Mouse (Mus musculus) activated CD4-positive, CD25-positive, alpha-beta regulatory T cell, adult 4 months (primary cell): ENCODE measurements around the gene Hoxa6. TPM values are rescaled to one million over a fixed set of nuclear protein-coding genes. Genes with fewer than 3 reads are reported as not detected.

Experiments
- ATAC-seq: one replicate; pipeline ENCODE4 v1.8.0; 2017
- polyA plus RNA-seq, 2 experiments: library from polyadenylated mRNA; unstranded; fragments of 100-300 nt; shearing (Covaris generic); gene quantifications; one replicate each; pipeline ENCODE4 v1.2.1; 2017

Gene Hoxa6
- not detected for polyA plus RNA-seq

DNA sequence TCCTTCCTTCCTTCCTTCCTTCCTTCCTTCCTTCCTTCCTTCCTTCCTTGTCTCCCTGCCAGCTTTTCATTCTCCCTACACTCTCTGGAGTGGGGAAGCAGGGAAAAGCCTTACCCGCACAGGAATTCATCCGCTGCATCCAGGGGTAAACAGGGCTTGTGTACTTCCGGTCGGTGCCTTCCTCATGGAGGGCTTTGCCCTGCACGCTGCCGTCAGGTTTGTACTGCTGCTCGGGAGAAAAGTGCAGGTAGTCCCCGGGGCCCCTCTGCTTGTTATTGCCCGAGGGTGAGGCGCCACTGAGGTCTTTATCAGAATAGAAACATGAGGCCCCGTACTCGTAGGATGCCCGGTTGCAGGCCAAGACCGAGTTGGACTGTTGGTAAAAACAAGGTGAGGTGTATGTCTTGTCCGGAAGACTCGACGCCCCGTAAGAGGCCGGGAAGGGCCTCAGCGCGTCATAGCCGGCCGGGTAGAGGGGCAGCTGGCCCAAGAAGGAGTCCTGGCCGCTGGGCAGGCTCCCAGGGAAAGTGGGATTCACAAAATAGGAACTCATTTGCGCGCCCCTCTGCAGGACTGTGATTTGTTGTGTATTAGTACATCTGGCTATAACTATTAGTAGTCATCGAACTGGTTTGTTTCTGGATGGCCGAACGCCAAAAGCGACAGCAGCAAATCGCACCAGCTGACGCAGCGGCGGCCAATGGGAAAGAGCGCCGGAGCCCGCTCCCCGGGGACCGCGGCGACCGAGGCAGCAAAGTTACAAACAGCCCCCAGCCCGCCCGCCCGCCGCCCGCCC, at the start of gene Hoxa6:
Gene Hoxa6 (minus strand): TSS at position 651 of the 796 bp plus-strand sequence.
- ATAC-seq, result no peak

DNA sequence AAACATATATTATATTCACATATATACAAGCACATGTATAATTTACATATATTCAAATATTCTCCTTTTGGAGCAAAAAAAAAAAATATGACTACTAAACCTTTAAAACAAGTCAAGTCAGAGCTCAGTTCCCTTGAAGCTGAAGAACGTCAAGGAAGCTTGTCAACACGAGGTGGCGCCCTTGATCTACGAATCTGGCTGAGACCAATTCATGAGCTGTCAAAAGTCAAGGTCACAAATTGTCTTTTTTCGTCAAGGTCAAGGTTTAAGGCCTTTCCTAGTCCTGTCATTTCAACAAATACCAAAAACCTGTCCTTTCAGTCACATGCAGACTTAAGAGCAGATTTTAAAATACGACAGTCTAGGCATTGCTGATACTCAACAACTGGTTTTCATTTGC, 48.4 kb upstream of the Hoxa6 start:
- peak; percentile 62 for ATAC-seq

DNA sequence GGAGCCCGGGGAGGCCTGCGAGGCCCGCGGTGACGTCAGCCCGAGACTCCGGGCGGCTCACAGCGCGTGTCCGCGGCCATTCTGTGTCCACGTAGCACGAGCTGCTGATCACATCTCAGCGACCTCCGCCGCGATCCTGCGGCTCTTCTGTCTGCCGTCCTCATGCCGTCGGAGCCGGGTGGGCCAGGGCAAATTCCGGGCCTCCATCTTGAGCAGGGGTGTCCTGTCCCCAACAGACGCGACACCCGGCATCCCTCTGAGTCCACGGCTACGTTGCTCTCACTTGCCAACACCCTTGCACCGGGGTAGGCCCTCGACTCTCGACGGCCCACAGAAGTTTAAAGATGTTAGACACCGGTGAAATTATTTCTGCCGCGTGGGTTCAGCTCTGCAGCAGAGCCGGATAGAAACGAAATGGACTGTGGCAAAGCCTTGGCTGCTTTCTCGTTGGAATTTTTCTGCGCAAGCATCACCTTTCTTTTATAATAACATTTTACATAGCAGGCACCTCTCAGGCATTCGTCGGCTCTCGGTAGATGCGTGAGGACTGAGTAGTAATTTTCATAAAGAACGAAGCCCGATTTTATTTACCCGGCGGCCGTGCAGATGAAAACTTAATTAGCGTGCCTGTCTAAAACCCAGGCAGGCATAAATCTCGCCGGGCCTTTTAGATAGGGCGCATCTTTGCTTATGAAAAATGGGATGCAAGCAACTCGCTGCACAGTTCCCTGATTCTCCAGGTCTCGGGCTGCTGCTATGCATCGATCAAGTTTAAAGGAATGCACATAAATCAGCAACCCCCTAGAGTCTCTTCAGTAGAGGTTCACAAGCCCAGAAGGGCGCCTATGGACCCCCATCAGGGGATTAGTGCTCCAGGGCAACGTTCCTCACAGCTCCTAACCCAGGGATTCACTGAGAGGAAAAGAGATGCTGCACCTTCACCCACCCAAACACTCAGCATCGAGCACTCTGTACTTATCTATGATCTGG, 45.3 kb upstream of the Hoxa6 start:
- ATAC-seq, result no peak

DNA sequence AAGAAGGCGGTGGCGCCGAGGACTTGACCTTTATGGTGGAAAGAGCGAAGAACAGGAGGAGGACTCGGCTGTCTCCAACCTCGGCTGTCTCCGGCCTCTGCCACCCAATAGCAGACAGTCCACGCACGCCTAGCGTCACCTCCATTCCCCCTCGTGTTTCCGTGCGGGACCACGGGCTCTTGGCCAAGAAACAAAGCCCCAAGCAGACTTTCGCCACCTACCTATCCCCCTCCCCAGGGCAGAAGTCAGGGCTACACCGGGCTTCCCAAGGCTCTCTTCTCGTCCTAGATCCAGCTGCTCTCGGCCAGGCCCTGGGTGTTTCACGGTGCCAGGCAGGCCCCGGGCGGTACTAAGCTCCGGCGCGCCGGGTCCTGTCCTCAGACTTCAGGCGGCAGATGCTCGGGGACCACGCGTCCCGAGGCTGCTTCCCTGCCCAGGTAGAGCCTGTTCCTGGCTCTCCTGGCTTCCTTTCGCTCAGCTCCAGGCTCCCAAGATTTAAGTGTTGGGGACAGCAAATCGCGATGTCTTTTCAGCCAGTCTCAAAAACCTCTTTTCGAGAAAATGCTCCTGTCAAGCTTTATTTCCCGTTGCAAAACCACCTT, 44.4 kb upstream of the Hoxa6 start:
- peak; percentile 14 for ATAC-seq

GRCm38 (mm10) chr6:52252016-52252774, 43.7 kb upstream of the Hoxa6 start:
- ATAC-seq, result no peak

DNA sequence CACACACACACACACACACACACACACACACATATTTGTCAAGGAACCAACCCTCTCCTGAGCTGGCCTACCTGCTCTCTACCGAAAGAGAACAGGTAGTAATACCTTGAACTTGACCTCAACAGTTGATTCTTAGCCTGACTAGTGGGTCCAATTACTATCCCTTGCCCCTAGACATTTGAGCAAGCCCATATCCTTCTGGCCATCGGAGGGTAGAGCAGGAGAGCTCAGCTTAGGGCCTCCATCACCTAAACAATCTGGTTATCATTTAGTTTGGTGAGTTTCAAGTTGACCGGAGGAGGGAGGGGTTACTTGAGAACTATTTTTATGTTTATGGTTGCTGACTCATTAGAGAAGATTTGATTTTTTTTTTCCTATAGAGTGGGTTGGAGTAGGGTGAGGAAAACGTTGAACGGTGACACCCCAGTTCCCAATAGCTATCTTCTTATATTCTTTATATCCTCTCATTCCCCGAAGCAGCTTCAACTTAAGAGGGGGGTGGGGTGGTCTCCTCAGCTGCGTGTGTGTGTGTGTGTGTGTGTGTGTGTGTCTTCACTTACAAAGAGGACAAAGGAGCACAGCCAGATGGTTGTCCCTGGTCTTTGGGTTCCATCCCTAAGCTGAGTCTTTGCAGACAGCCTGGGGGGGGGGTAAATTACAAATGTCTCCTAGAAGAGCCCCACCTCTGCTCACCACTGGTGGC, 42.8 kb upstream of the Hoxa6 start:
- ATAC-seq, result no peak

GRCm38 (mm10) chr6:52249826-52250225, 41.3 kb upstream of the Hoxa6 start:
- no peak for ATAC-seq

DNA sequence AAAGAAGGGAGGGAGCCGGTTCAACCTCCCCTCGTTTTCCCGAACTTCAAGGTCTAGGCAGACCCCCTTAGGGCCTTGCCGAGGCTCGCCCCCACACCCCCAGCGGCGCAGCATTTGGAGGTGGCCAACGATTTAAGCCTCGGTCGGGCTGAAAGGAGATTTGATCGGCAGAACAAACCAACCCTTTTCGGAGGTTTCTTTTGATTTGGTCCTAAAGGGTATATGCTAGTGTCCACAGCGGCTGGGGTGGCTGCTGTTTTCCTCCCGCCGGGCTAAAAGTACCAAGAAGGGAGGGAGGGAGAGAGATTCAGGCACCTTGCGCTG, 40.9 kb upstream of the Hoxa6 start:
- ATAC-seq, result no peak

GRCm38 (mm10) chr6:52248638-52249414, 40.3 kb upstream of the Hoxa6 start:
- no peak for ATAC-seq

- no peak for ATAC-seq
Observed at GRCm38 (mm10) chr6:52247766-52248637, 39.5 kb upstream of the Hoxa6 start.

GRCm38 (mm10) chr6:52246916-52247315, 38.4 kb upstream of the Hoxa6 start:
- no peak for ATAC-seq

DNA sequence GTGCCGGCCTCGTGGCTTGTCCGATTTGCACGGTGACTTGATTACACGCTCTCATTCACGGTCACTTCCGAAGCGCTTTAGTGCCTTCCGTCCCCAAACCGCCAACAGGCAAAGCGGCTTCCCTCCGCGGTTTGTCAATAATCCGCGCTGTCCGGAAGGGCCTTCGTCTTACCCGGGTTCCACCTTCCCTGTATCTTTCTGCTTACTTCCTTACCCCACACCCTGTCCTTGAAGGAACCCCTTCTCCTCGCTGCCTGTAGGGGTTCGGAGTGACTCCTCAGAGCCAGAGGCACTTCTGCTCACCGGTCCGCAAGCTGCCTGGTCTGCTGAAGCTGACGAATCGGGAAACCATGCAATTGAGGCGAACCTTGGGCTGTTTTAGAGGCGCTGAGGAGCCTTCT, 37.9 kb upstream of the Hoxa6 start:
- peak; percentile 30 for ATAC-seq

GRCm38 (mm10) chr6:52245757-52246142, 37.2 kb upstream of the Hoxa6 start, which contains the start of gene Hoxa11:
TSS of gene Hoxa11 (minus strand) at chr6:52245810.
- no peak for ATAC-seq

GRCm38 (mm10) chr6:52245040-52245756, 36.7 kb upstream of the Hoxa6 start:
- no peak for ATAC-seq

GRCm38 (mm10) chr6:52244471-52245039, 36.0 kb upstream of the Hoxa6 start:
- ATAC-seq, result no peak

- no peak for ATAC-seq
Observed at GRCm38 (mm10) chr6:52243681-52244121, 35.2 kb upstream of the Hoxa6 start.

- ATAC-seq, result no peak
Observed at GRCm38 (mm10) chr6:52242801-52243332, 34.3 kb upstream of the Hoxa6 start.

DNA sequence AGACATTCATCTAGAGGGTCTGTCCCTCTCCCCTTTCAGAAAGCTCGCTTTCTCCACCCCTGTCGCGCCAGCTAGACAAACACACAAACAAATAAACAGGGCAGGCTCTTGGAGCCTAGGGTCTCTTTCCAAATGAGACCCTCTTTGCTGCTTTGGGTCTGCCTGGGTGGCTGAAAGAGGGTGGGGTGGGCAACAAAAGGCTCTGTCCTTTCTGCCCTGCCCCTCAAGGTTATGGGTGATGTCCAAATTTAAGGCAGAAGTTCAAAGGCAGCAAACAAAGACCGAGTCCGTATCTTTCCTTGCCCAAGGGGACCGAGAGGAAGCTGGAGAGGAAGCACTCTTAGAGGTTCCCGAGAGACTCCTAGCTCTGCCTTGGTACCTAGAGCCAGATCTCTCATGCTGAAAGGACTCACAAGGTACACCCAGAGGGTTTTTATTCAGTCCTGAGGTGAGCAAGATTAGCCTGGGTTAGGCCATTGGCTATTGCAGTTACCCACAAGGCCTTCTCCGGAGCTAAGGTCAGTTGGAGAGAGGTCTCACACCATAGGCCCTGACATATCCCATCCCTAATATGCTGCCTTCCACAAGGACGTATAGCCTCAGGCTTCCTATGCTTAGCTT, 32.6 kb upstream of the Hoxa6 start:
- ATAC-seq, result no peak
